Mouse (Mus musculus) thymus, postnatal 14 days (tissue): ENCODE data around the gene Llgl1.

ENCODE experiments used
- DNase-seq: peaks from one replicate; pipeline ENCODE4 v3.0.0; 2021

Gene Llgl1

DNA sequence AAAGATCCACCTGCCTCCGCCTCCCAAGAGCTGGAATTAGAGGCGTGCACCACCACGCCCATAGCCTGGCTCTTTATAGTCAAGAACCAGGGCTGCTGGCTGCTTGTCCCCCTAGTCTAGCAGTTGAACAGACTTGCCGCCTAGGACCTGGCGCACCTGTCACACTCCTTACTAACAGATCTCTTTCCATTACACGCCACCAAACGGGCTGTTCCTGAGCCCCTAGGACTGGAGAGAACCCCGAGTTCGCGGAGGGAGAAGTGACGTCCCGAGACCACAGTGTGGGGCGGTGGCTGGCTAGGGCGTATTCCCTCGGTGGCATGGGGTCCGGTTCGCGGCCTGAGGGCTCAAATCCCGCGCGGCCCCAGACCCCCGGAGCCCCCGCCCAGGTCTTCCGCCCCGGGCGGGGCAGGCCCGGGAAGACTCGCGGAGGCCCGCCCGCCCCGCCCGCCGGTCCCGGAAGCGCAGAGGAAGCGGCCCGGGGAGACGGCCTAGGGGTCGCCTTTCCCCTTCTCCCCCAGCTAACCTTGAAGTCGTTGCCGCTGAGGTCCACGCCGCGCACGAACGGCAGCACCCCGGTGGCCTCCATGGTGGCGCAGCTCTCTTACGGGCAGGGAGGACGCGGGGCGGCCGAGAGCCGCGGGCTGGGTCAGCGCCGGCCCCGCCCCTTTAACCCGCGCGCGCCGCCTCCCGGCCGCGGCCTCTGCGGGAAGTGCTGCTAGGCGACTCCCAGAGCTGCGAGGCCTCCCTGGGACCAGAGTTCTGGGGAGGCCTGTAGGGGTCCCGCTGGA lies 27.3 kb downstream of the Llgl1 start, which contains the start of gene Flii:
Flii (minus strand) TSS at position 663 of the 791 bp plus-strand sequence.
- DNase-seq = peak; percentile 87

DNA sequence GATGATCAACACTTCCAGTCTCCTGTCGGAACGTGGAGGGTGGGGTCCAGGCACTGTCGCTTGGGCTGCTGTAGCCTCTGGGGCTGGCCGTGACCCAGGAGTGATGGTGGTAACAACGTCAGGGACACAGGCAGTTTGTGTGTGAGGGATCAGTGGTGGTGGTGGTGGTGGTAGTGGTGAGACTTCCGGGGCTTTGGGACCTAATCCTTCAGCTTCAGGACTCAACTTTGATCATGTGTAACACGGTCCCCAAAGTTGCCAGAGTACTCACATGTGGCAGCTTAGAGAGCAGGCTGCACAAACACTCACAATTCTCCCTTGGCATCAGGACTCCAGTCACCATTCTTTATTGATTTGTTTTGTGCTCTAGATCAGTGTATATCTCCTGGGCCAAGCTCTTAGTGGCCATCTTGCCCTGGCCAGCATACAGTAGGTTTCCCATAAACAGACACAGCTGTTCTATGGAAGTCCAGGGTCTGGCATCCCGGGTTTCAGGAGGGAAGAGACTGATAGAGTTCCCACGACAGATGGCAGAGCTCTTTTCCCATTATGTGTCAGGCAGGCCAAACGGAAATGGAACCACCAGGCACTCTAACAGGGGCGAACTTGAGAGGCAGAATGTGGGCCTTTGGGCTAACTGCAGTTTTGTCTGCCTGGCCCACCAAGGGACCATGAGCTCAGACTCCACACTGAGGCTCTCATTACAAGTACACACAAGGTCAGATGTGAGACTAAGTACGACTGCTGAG lies 28.0 kb downstream of the Llgl1 start:
- no peak for DNase-seq

DNA sequence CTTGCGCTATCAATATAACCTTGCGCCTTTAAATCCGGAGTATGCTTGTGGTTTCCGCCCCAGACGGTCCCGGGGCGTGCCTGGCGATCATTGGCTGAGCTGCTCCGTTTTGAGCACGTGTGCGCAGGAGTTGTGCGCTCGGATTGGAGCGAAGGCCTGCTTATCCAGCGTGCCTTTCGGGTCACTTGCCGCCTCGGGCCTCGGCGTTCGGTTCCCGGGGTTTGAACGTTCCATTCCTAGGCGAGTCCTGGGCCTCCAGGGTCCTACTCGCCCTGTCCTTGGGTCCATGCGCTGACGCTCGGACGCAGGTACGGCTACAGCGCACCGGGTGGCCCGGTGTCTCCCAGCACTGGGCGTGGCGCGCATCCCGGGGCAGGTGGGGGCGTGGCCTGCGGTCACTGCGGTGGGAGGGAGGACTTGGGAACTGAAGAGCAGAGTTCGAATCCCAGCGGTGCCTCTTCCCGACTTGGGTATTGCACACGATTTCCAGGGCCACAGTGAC lies 28.8 kb downstream of the Llgl1 start, which contains the start of gene Mief2:
Mief2 (plus strand) TSS at position 139 of the 502 bp plus-strand sequence.
- peak; percentile 93 for DNase-seq

DNA sequence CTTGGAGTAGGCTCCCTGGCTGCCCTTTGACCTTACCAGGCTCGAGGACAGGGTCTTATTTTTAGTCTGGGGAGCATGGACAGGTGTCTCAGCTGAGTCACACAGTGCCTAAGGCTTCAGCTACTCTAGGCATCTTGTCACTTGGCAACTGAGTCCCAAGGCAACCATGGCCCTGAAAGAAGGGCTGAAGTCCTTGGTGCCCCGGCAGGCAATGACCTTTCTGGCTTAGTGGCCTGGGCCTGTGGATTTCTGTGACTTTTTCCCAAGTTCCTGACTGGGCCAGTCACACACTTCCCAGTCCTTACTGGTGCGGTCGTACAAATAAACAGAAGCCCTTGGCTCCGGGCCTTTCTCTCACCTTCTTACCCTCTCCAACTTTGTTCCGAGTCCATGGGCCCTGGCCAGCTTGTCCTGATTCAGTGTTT lies 29.7 kb downstream of the Llgl1 start:
- DNase-seq = no peak

DNA sequence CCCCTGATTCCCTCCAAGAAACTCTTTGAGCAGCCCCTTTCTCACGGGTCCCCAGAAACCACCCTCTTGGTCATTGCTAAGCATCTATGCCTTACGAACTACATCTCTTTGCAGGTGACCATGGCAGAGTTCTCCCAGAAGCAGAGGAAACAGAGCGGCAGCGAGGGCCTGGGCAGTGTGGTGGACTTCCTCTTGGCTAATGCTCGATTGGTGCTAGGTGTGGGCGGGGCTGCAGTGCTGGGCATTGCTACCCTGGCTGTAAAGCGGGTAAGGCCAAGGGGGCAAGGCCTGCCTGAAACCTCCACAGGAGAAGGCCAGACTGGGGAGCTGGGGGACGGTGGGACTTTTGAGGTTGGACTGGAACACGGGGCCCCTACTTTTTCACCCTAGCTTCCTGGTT lies 30.6 kb downstream of the Llgl1 start:
- DNase-seq = no peak

DNA sequence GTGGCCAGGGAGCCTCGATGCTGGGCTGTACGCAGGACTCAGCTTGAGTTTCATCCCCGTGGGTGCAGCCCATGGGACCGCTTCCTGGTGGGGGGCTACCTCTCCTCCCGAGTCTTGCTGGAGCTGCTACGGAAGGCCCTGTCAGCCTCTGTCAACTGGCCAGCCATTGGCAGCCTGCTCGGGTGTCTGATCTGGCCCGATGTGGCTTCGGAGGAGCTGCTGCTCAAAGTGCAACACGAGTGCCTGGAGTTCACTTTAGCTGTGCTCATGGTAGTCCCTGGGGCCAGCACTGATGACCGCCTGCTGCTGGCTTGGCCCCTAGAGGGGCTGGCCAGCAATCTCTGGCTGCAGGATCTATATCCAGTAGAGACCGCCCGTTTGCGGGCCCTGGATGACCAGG lies 31.7 kb downstream of the Llgl1 start:
- DNase-seq = no peak

DNA sequence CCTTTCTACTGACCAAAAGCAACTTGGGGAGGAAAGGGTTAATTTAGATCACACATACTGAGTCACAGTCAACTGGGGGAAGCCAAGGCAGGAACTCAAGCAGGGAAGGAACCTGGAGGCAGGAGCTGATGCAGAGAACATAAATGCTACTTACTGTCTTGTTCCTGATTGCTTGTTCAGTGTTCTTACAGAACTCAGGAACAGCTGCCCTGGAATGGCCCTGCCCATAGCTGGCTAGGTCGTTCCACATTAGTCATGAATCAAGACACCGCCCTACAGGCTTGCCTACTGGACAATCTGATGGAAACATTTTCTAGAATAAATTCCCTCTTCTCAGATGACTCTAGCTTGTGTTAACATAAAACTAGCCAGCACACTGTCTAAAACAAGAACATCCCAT lies 34.7 kb downstream of the Llgl1 start:
- DNase-seq = no peak

DNA sequence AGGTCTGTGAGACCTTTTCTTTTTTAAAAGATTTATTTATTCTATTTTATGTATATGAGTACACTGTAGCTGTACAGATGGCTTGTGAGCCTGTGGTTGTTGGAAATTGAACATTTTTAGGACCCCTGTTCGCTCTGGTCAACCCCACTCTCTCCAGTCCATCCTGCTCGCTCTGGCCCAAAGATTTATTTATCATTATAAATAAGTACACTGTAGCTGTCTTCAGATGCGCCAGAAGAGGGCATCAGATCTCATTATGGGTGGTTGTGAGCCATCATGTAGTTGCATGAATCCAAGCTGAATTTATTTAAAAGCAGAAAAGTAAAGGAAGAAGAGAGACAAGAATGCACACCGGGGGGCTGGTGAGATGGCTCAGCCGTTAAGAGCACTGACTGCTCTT lies 35.7 kb downstream of the Llgl1 start:
- no peak for DNase-seq

DNA sequence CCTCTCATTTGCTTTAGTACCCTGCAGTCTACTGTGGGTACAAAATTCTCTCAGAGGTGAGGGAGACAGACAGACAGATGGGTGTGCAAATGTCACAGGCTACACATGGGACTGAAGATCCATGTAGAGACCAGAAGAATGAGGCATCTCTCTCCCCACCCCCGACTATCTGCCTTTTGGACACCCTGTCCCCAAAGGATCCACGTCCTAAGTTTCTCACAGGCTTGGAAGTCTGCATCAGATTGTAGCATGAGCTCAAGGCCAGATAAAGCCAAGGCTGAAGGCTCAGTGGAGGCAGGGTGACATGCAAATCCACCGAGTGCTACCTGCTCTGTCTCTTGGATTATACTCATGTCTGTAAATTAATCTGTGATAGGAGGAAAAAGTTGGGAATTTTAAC lies 37.0 kb downstream of the Llgl1 start:
- DNase-seq = no peak

DNA sequence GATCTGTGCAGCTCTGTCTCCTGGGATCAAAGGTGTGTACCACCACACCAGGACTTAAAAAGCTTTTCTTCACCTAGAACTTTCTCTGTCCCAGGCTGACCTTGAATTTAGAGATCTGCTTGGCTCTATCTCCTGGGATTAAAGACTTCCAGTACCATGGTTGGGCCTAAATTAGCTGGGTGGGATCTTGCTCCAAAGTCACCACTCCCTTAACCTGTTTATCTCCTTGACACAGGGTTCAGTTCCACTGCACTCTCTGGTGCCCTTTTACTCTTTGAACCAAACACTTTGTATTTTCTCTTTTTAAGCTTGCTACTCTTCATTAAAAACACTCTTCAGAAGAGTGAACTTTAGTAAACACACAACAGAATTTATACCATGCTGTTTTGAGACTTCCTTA lies 37.9 kb downstream of the Llgl1 start:
- DNase-seq = no peak

DNA sequence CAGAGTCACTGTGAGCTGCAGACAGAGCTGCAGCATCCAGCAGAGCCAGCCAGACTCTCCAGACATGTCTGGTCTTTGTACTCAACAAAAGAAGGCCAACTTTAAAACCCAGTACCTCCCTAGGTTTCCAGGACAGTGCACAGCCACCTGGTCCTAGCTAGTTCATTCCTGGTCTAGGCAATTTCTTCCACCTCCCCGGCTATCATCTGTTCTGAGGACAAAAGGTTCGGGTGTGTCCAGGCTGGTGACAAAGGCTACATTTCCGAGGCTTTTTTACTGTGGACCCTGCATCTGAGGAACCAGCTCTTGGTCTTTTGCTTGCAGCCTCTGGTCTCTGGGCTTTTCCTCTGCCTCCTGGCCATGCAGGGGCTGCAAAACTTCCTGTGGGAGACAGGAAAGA lies 40.8 kb downstream of the Llgl1 start:
- DNase-seq = no peak

DNA sequence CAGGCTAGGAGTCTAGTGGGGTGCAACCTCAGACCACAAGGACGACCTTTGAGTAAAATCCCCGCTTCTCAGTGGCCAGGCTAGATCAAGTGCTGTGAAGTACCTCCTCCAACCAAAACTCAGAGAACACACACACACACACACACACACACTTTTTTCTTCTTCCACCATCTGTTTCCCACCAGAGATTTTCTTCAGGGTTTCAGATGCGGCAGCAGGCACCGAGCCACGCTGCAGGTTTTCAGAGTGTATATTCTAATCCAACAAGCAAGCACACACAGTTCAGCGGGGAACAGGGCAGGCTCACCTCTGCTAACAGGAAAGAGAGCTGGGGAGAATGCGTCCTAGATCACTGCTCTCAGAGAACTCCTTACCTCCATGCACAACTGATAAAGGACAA lies 56.0 kb downstream of the Llgl1 start:
- no peak for DNase-seq

DNA sequence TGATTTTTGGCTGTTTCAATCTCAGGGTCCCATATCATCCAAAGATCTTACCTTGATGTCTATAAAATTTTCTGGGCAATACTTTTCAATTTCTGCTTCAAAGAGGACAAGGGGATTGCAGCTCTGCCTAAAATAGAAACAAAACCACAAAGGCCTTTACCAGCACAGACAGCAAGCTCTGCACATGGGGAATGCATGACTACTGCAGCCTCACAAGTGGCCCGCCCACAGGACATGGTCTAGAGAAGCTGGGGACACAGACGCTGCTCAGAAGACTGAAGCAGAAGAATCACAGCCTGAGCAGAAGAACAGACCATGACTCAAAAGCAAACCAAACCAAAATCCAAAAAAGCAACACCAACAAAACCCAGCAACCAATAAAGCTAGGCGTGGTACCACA lies 62.2 kb downstream of the Llgl1 start:
- DNase-seq = no peak
